Mouse (Mus musculus) kidney, embryonic 14.5 days (tissue): ENCODE measurements around the gene Lipc. TPM values are rescaled to one million over a fixed set of nuclear protein-coding genes. Genes with fewer than 3 reads are reported as not detected.

Experiments used
- ATAC-seq: fragments of 200-750 bp; cut with Nextera tagmentation; 2 replicates; pipeline ENCODE4 v1.8.0; 2017; ENCODE audit warnings: moderate number of reproducible peaks, mild to moderate bottlenecking, moderate TSS enrichment, moderate library complexity; ENCODE audit not compliant: low FRiP score, low TSS enrichment
- H3K27ac ChIP-seq: fragments of 300-500 bp; sonication (generic); 2 replicates; pipeline ENCODE4 v1.5.1; 2014; ENCODE audit warnings: low read depth, mild to moderate bottlenecking, low read length, moderate library complexity, mixed read lengths
- H3K27me3 ChIP-seq: fragments of 300-500 bp; sonication (generic); 2 replicates; pipeline ENCODE4 v1.6.1; 2014; ENCODE audit warnings: mild to moderate bottlenecking, low read length; ENCODE audit not compliant: control insufficient read depth, insufficient read depth
- H3K36me3 ChIP-seq: fragments of 300-500 bp; sonication (generic); 2 replicates; pipeline ENCODE4 v1.6.1; 2014; ENCODE audit warnings: low read length, mixed read lengths; ENCODE audit not compliant: control insufficient read depth, insufficient read depth
- H3K4me1 ChIP-seq: fragments of 300-500 bp; sonication (generic); 2 replicates; pipeline ENCODE4 v1.6.1; 2014; ENCODE audit warnings: low read length, mixed read lengths; ENCODE audit not compliant: control insufficient read depth, insufficient read depth
- H3K4me2 ChIP-seq: fragments of 300-500 bp; sonication (generic); replicated peaks from 2 replicates; pipeline ENCODE4 v1.6.1; 2014; ENCODE audit warnings: low read depth, mild to moderate bottlenecking, low read length
- H3K4me3 ChIP-seq: fragments of 300-500 bp; sonication (generic); 2 replicates; pipeline ENCODE4 v1.5.1; 2014; ENCODE audit warnings: mild to moderate bottlenecking, low read length
- H3K9ac ChIP-seq: fragments of 300-500 bp; sonication (generic); 2 replicates; pipeline ENCODE4 v1.6.1; 2014; ENCODE audit warnings: low read depth, mild to moderate bottlenecking, low read length, moderate library complexity
- H3K9me3 ChIP-seq: fragments of 300-500 bp; sonication (generic); 2 replicates; pipeline ENCODE4 v1.6.1; 2016; ENCODE audit warnings: low read length; ENCODE audit not compliant: control insufficient read depth
- WGBS: fragments of 180-500 bp; shearing (Covaris S2); extraction: QIAGEN DNeasy Blood & Tissue Kit; methylation state at CpG from one replicate; pipeline ENCODE4 v1.1.7; 2014; 5-methylcytosine and 5-hydroxymethylcytosine counted together
- polyA plus RNA-seq: library from polyadenylated mRNA; unstranded; fragments of >200 nt; fragmentation: Nextera tagmentation; extraction: Ambion mirVana; gene quantifications from 2 replicates; pipeline ENCODE4 v1.2.1, GENCODE M21; 2014

The Lipc gene
- polyA plus RNA-seq, 1 experiment from 2014 or later, result 0.47 TPM

- H3K36me3 ChIP-seq, result no peaks in the 10 kb centered on the region
- H3K4me3 ChIP-seq, result no peak overlapping the region
- H3K4me2 ChIP-seq, result no peak overlapping the region
- H3K27ac ChIP-seq, result no peak overlapping the region
- no peak overlapping the region for H3K9ac ChIP-seq
- WGBS, result 44% methylated on average over 10 of the region's 10 CpGs
- H3K9me3 ChIP-seq, result no peaks in the 10 kb centered on the region
- peak; percentile 45 for ATAC-seq
- H3K27me3 ChIP-seq, result no peaks in the 10 kb centered on the region
- peaks cover 8% of the 10 kb centered on the region for H3K4me1 ChIP-seq
These were observed 37.2 kb downstream of the Lipc start for GRCm38 (mm10) chr9:70914659-70915355.

GRCm38 (mm10) chr9:70911163-70911562 lies 40.9 kb downstream of the Lipc start:
- no peak overlapping the region for H3K27ac ChIP-seq
- no peak overlapping the region for H3K4me2 ChIP-seq
- 46% methylated on average over 4 of the region's 4 CpGs for WGBS
- no peak; the same call in 1 of the 2 replicates for ATAC-seq
- peaks cover 8% of the 10 kb centered on the region for H3K4me1 ChIP-seq
- no peaks in the 10 kb centered on the region for H3K27me3 ChIP-seq
- no peak overlapping the region for H3K9ac ChIP-seq
- H3K4me3 ChIP-seq, result no peak overlapping the region
- no peaks in the 10 kb centered on the region for H3K36me3 ChIP-seq
- no peaks in the 10 kb centered on the region for H3K9me3 ChIP-seq

DNA sequence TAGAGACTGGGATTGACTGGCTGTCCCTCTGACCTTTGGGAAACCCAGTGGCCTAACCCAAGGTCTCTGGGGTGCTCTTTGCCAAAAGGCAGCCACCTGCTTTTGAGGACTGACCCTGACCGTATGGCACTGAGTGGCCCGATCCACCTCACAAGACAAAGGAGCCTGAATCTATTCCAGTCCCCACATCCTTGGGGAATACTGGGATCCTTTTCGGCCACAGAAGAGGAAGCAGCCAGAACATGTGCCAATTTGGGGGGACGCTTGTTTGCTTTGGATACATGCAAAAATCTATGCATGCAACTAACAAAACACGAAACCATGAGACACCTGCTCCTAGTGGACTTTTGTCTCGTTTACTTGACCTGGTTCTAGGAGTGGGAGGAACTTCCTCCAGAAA lies 41.7 kb downstream of the Lipc start:
- Histone ChIP-seq H3K4me2 (no peak overlapping the region), H3K27me3 (no peaks in the 10 kb centered on the region), H3K36me3 (no peaks in the 10 kb centered on the region), H3K27ac (no peak overlapping the region), H3K4me3 (no peak overlapping the region), H3K4me1 (peaks cover 8% of the 10 kb centered on the region), H3K9me3 (no peaks in the 10 kb centered on the region), H3K9ac (no peak overlapping the region)
- 59% methylated on average over 6 of the region's 6 CpGs for WGBS
- no peak for ATAC-seq

DNA sequence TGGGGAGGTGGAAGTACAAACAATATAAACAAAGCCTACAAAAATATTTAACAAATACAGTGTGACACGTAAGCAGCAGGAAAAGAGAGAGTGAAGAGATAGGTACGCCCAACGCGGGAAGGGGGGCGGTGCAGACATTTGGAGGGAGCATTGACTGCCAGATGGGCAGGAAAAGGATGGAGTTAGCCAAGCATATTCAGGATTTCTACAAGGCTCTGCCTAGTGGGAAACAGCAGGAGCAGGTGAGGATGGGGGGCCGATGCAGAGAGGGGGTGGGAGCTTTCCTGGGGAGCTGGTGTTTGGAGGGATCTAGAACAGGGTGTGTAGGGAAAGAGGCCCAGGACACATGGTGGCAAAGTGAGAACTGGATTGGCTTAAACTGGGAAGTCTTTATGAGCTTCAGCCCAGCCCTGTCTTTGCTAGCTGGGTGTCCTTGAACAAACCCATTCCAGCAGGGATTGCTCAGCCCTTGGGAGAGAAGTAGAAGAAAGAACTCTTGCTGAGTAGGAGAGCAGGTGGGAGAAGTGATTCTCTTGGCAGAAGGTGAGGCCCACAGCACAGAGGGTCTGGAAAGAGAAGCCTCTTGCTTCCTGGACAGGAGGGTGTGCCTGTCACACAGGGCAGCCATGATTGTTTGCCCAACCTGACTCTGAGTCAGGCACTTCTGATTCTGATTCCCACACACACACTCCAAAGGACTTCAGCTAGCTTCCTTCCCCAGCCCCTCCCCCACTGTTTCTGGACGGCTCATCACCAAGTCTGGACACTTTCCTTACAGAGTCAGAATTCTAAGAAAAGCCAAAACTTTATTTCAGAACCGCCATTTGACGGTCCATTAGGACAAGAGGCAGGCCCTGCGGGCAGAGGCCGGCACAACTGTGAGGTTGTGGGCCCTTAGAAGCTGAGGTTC lies 49.0 kb downstream of the Lipc start:
- Histone ChIP-seq H3K27me3 (no peaks in the 10 kb centered on the region), H3K9ac (no peak overlapping the region), H3K4me3 (no peak overlapping the region), H3K9me3 (no peaks in the 10 kb centered on the region), H3K4me1 (no peaks in the 10 kb centered on the region), H3K4me2 (no peak overlapping the region), H3K36me3 (no peaks in the 10 kb centered on the region), H3K27ac (no peak overlapping the region)
- no peak for ATAC-seq
- WGBS, result 92% methylated on average over 11 of the region's 11 CpGs

- Histone ChIP-seq H3K4me3 (no peak overlapping the region), H3K27ac (no peak overlapping the region), H3K4me2 (no peak overlapping the region), H3K9me3 (no peaks in the 10 kb centered on the region), H3K36me3 (no peaks in the 10 kb centered on the region), H3K4me1 (0 out of 2 replicates have a peak, but pooled peaks cover 5% of the 10 kb centered on the region), H3K9ac (no peak overlapping the region), H3K27me3 (no peaks in the 10 kb centered on the region)
- 83% methylated on average over 1 of the region's 1 CpGs for WGBS
- ATAC-seq, result no peak
These were observed 57.8 kb downstream of the Lipc start for GRCm38 (mm10) chr9:70894201-70894600.

DNA sequence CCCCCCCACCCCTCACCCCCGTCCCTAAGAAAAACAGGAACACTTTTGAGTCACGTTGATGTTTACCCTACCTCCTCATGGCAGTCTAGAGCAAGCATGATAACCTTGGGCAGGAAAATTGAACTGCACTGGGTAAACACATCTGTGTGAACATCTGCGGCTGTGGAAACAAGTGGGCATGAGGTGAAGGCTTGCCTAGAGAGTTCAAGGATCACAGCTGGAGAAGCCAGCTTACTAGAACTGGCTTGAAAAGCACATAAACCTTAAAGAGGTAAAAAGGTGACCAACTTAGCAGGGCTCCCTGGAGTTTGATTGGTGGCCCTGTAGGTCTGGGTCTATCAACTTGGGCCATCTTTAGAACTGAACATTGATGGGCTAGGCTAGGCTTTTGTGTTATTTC lies 58.5 kb downstream of the Lipc start:
- no peaks in the 10 kb centered on the region for H3K36me3 ChIP-seq
- WGBS, result 29% methylated on average over 3 of the region's 3 CpGs
- no peak for ATAC-seq
- H3K4me1 ChIP-seq, result 0 out of 2 replicates have a peak, but pooled peaks cover 10% of the 10 kb centered on the region
- no peak overlapping the region for H3K4me3 ChIP-seq
- no peak overlapping the region for H3K27ac ChIP-seq
- no peak overlapping the region for H3K9ac ChIP-seq
- no peak overlapping the region for H3K4me2 ChIP-seq
- H3K9me3 ChIP-seq, result no peaks in the 10 kb centered on the region
- no peaks in the 10 kb centered on the region for H3K27me3 ChIP-seq

GRCm38 (mm10) chr9:70892627-70893026 lies 59.4 kb downstream of the Lipc start:
- ATAC-seq, result no peak
- Histone ChIP-seq H3K9ac (no peak overlapping the region), H3K27ac (no peak overlapping the region), H3K27me3 (no peaks in the 10 kb centered on the region), H3K4me2 (no peak overlapping the region), H3K4me3 (no peak overlapping the region), H3K36me3 (no peaks in the 10 kb centered on the region), H3K9me3 (no peaks in the 10 kb centered on the region), H3K4me1 (0 out of 2 replicates have a peak, but pooled peaks cover 11% of the 10 kb centered on the region)
- 89% methylated on average over 5 of the region's 5 CpGs for WGBS

GRCm38 (mm10) chr9:70891431-70892133 lies 60.4 kb downstream of the Lipc start:
- Histone ChIP-seq H3K27me3 (no peaks in the 10 kb centered on the region), H3K9ac (no peak overlapping the region), H3K4me2 (no peak overlapping the region), H3K9me3 (no peaks in the 10 kb centered on the region), H3K4me3 (no peak overlapping the region), H3K36me3 (no peaks in the 10 kb centered on the region), H3K27ac (no peak overlapping the region), H3K4me1 (0 out of 2 replicates have a peak, but pooled peaks cover 11% of the 10 kb centered on the region)
- no peak for ATAC-seq
- 46% methylated on average over 8 of the region's 8 CpGs for WGBS
